Comparison of ENCODE assay signal across 7 mouse cellular contexts in genomic region chr4:43655656-43656338, GRCm38 (mm10). TPM values are rescaled to one million over a fixed set of nuclear protein-coding genes. Genes with fewer than 3 reads are reported as not detected.
DNase-seq lines count a peak whose midpoint lies in the region; ATAC-seq and TF ChIP-seq lines count a peak whose summit lies in the region.

No protein-coding gene starts in this region.

- H3K4me3 ChIP-seq in thymus, adult 2 months (ENCODE audit: control insufficient read depth, insufficient read depth, low read length), result peak overlapping the region; percentile 96
- peak overlapping the region; percentile 82 for H3K4me3 ChIP-seq in forebrain, postnatal 0 days (ENCODE audit: low read depth, low read length)
- H3K4me3 ChIP-seq in limb, embryonic 11.5 days (ENCODE audit: low read depth, low read length), result peak overlapping the region; percentile 76
- H3K4me3 ChIP-seq in stomach, embryonic 14.5 days (ENCODE audit: low read depth, low read length), result peak overlapping the region; percentile 69

- H3K27ac ChIP-seq in thymus, adult 2 months (ENCODE audit: control insufficient read depth, insufficient read depth, low read length), result no peak overlapping the region
- H3K27ac ChIP-seq in forebrain, postnatal 0 days (ENCODE audit: low read depth, low read length), result peak overlapping the region; percentile 93
- peak overlapping the region; percentile 84 for H3K27ac ChIP-seq in limb, embryonic 11.5 days (replicated peaks; ENCODE audit: low read depth, low read length)
- peak overlapping the region; percentile 79 for H3K27ac ChIP-seq in stomach, embryonic 14.5 days (ENCODE audit: low read length)

- H3K4me2 ChIP-seq in forebrain, postnatal 0 days (ENCODE audit: low read depth), result peak overlapping the region; percentile 98
- H3K4me2 ChIP-seq in limb, embryonic 11.5 days (ENCODE audit: low read depth, severe bottlenecking), result peak overlapping the region; percentile 79
- H3K4me2 ChIP-seq in stomach, embryonic 14.5 days (replicated peaks; ENCODE audit: low read depth, low read length), result peak overlapping the region; percentile 75

- DNase-seq in thymus, adult 2 months, result no peak
- DNase-seq in thymus, postnatal 36 days, result no peak
- DNase-seq in forebrain, postnatal 0 days, result no peak
- no peak for DNase-seq in limb, embryonic 11.5 days (ENCODE audit: low spot score)
- DNase-seq in gastrocnemius, postnatal 36 days, result no peak
- no peak for DNase-seq in layer of hippocampus, adult 8-10 months (ENCODE audit: low spot score in 2 of 2)

- peaks cover 4% of the 10 kb centered on the region for H3K4me1 ChIP-seq in thymus, adult 2 months (replicated peaks; ENCODE audit: control insufficient read depth, insufficient read depth, low read length)
- peaks cover 7% of the 10 kb centered on the region; the same call in 1 of the 2 replicates for H3K4me1 ChIP-seq in forebrain, postnatal 0 days (ENCODE audit: insufficient read depth)
- peaks cover 5% of the 10 kb centered on the region for H3K4me1 ChIP-seq in limb, embryonic 11.5 days (ENCODE audit: control insufficient read depth, insufficient read depth, low read length)
- peaks cover 2% of the 10 kb centered on the region; the same call in 1 of the 2 replicates for H3K4me1 ChIP-seq in stomach, embryonic 14.5 days (ENCODE audit: control insufficient read depth, insufficient read depth, low read length)

- peak; percentile 11; the same call in 1 of the 2 replicates for TF ChIP-seq CTCF in thymus, adult 2 months (IDR thresholded peaks at IDR 0.05; ENCODE audit: borderline replicate concordance, control insufficient read depth, extremely low read depth, insufficient read depth, low read length, poor library complexity)
- TF ChIP-seq CTCF in forebrain, postnatal 0 days (IDR thresholded peaks at IDR 0.05; ENCODE audit: low read depth), result 0 out of 2 replicates have a peak, but pooled peaks have one; percentile 18

- no peak for TF ChIP-seq POLR2A in thymus, adult 2 months (IDR thresholded peaks at IDR 0.05; ENCODE audit: control insufficient read depth, extremely low read depth, insufficient read depth, low read length, poor library complexity)

- no peaks in the 10 kb centered on the region for H3K36me3 ChIP-seq in thymus, adult 2 months (ENCODE audit: control insufficient read depth, insufficient read depth, low read length)
- no peaks in the 10 kb centered on the region for H3K36me3 ChIP-seq in forebrain, postnatal 0 days (ENCODE audit: insufficient read depth)
- H3K36me3 ChIP-seq in limb, embryonic 11.5 days (ENCODE audit: control insufficient read depth, insufficient read depth, low read length), result no peaks in the 10 kb centered on the region
- H3K36me3 ChIP-seq in stomach, embryonic 14.5 days (ENCODE audit: control insufficient read depth, insufficient read depth, low read length), result no peaks in the 10 kb centered on the region

- intact Hi-C loops in gastrocnemius, postnatal 36 days (cut with DNase I), result no loop called here

- peak; percentile 42 for ATAC-seq in forebrain, postnatal 0 days
- no peak for ATAC-seq in limb, embryonic 11.5 days (ENCODE audit: insufficient number of reproducible peaks, low FRiP score, low TSS enrichment, low read depth)
- no peak for ATAC-seq in stomach, embryonic 14.5 days (ENCODE audit: insufficient number of reproducible peaks, insufficient read depth, low FRiP score, low read depth)

- WGBS in thymus, adult 2 months, result 13% methylated on average over 34 of the region's 34 CpGs
- WGBS in forebrain, postnatal 0 days, result 4% methylated on average over 34 of the region's 34 CpGs
- 7% methylated on average over 34 of the region's 34 CpGs for WGBS in limb, embryonic 11.5 days
- WGBS in stomach, embryonic 14.5 days, result 5% methylated on average over 34 of the region's 34 CpGs

- no peaks in the 10 kb centered on the region for H3K27me3 ChIP-seq in thymus, adult 2 months (ENCODE audit: control insufficient read depth, insufficient read depth, low read length)
- H3K27me3 ChIP-seq in forebrain, postnatal 0 days (ENCODE audit: insufficient read depth, low read length), result no peaks in the 10 kb centered on the region
- no peaks in the 10 kb centered on the region for H3K27me3 ChIP-seq in limb, embryonic 11.5 days (ENCODE audit: control insufficient read depth, insufficient read depth, low read length)
- no peaks in the 10 kb centered on the region for H3K27me3 ChIP-seq in stomach, embryonic 14.5 days (ENCODE audit: control insufficient read depth, insufficient read depth, low read length)

- peak overlapping the region; percentile 91 for H3K9ac ChIP-seq in forebrain, postnatal 0 days
- H3K9ac ChIP-seq in limb, embryonic 11.5 days (ENCODE audit: low read length), result peak overlapping the region; percentile 92
- peak overlapping the region; percentile 70 for H3K9ac ChIP-seq in stomach, embryonic 14.5 days (replicated peaks; ENCODE audit: low read depth, low read length)

- no peaks in the 10 kb centered on the region for H3K9me3 ChIP-seq in forebrain, postnatal 0 days (ENCODE audit: low read length)
- H3K9me3 ChIP-seq in limb, embryonic 11.5 days (ENCODE audit: control insufficient read depth, low read length), result no peaks in the 10 kb centered on the region
- no peaks in the 10 kb centered on the region for H3K9me3 ChIP-seq in stomach, embryonic 14.5 days (ENCODE audit: control insufficient read depth, low read depth, low read length)

RNA-seq across cellular contexts. Expression of gene Hint2, which starts 0.5 kb away (rescaled TPM):
- polyA plus RNA-seq in thymus, adult 2 months (2012; rRNA removed), result 28.8 and 41.5 TPM in 2 replicates
- total RNA-seq in forebrain, postnatal 0 days (2014; rRNA removed), result 53.6 and 61.9 TPM in 2 replicates
- polyA plus RNA-seq in forebrain, postnatal 0 days (2015; fragmentation: Nextera tagmentation; extraction: Ambion mirVana), result 80.0 and 101 TPM in 2 replicates
- polyA plus RNA-seq in limb, embryonic 11.5 days (2014; fragmentation: Nextera tagmentation; extraction: Ambion mirVana), result 71.4 and 73.9 TPM in 2 replicates
- 103 and 112 TPM in 2 replicates for polyA plus RNA-seq in stomach, embryonic 14.5 days (2014; fragmentation: Nextera tagmentation; extraction: Ambion mirVana)
- total RNA-seq in gastrocnemius, postnatal 36 days (2021), result 10 to 100 TPM; 35.3 to 38.4 TPM
- 10 to 100 TPM; 25.3 to 39.2 (median 37.6) TPM for total RNA-seq in layer of hippocampus, adult 8-10 months (2022)

RNA-seq across cellular contexts. Expression of gene Spag8, which starts 2.4 kb away (rescaled TPM):
- polyA plus RNA-seq in thymus, adult 2 months (2012; rRNA removed), result 1.00 and 1.0 TPM in 2 replicates
- 5.8 and 6.1 TPM in 2 replicates for total RNA-seq in forebrain, postnatal 0 days (2014; rRNA removed)
- 6.0 and 9.1 TPM in 2 replicates for polyA plus RNA-seq in forebrain, postnatal 0 days (2015; fragmentation: Nextera tagmentation; extraction: Ambion mirVana)
- 0.89 and 1.1 TPM in 2 replicates for polyA plus RNA-seq in limb, embryonic 11.5 days (2014; fragmentation: Nextera tagmentation; extraction: Ambion mirVana)
- polyA plus RNA-seq in stomach, embryonic 14.5 days (2014; fragmentation: Nextera tagmentation; extraction: Ambion mirVana), result 0.70 and 1.7 TPM in 2 replicates
- total RNA-seq in gastrocnemius, postnatal 36 days (2021), result not detected
- 1 to 10 TPM; 1.5 to 2.7 (median 2.0) TPM for total RNA-seq in layer of hippocampus, adult 8-10 months (2022)

RNA-seq across cellular contexts. Expression of gene Tmem8b, which starts 13.0 kb away (rescaled TPM):
- 9.0 and 10.0 TPM in 2 replicates for polyA plus RNA-seq in thymus, adult 2 months (2012; rRNA removed)
- 21.3 and 27.4 TPM in 2 replicates for total RNA-seq in forebrain, postnatal 0 days (2014; rRNA removed)
- 8.2 and 14.1 TPM in 2 replicates for polyA plus RNA-seq in forebrain, postnatal 0 days (2015; fragmentation: Nextera tagmentation; extraction: Ambion mirVana)
- 2.7 and 2.8 TPM in 2 replicates for polyA plus RNA-seq in limb, embryonic 11.5 days (2014; fragmentation: Nextera tagmentation; extraction: Ambion mirVana)
- polyA plus RNA-seq in stomach, embryonic 14.5 days (2014; fragmentation: Nextera tagmentation; extraction: Ambion mirVana), result 4.5 and 5.6 TPM in 2 replicates
- 1 to 10 TPM; 8.9 to 9.7 TPM for total RNA-seq in gastrocnemius, postnatal 36 days (2021)
- total RNA-seq in layer of hippocampus, adult 8-10 months (2022), result 10 to 100 TPM; 66.0 to 71.0 (median 68.4) TPM

RNA-seq across cellular contexts. Expression of gene Fam221b, which starts 13.1 kb away (rescaled TPM):
- polyA plus RNA-seq in thymus, adult 2 months (2012; rRNA removed), result 0.03 TPM in 1 of 2 replicates, not detected in the other
- total RNA-seq in forebrain, postnatal 0 days (2014; rRNA removed), result 0.08 TPM in 1 of 2 replicates, not detected in the other
- 1.6 TPM in 2 replicates for polyA plus RNA-seq in forebrain, postnatal 0 days (2015; fragmentation: Nextera tagmentation; extraction: Ambion mirVana)
- polyA plus RNA-seq in limb, embryonic 11.5 days (2014; fragmentation: Nextera tagmentation; extraction: Ambion mirVana), result 2.6 and 3.0 TPM in 2 replicates
- polyA plus RNA-seq in stomach, embryonic 14.5 days (2014; fragmentation: Nextera tagmentation; extraction: Ambion mirVana), result 3.7 and 4.2 TPM in 2 replicates
- total RNA-seq in gastrocnemius, postnatal 36 days (2021), result under 1 TPM; 0.17 to 0.18 TPM
- 1 to 10 TPM in 3 of 4 experiments, under 1 TPM in 1; 0.84 to 1.5 (median 1.1) TPM for total RNA-seq in layer of hippocampus, adult 8-10 months (2022)

RNA-seq across cellular contexts. Expression of gene Npr2, which starts 24.1 kb away (rescaled TPM):
- 5.2 and 6.3 TPM in 2 replicates for polyA plus RNA-seq in thymus, adult 2 months (2012; rRNA removed)
- 28.2 and 35.3 TPM in 2 replicates for total RNA-seq in forebrain, postnatal 0 days (2014; rRNA removed)
- polyA plus RNA-seq in forebrain, postnatal 0 days (2015; fragmentation: Nextera tagmentation; extraction: Ambion mirVana), result 7.9 and 9.1 TPM in 2 replicates
- polyA plus RNA-seq in limb, embryonic 11.5 days (2014; fragmentation: Nextera tagmentation; extraction: Ambion mirVana), result 7.9 and 8.1 TPM in 2 replicates
- 13.3 and 17.3 TPM in 2 replicates for polyA plus RNA-seq in stomach, embryonic 14.5 days (2014; fragmentation: Nextera tagmentation; extraction: Ambion mirVana)
- 10 to 100 TPM; 28.1 to 38.4 TPM for total RNA-seq in gastrocnemius, postnatal 36 days (2021)
- total RNA-seq in layer of hippocampus, adult 8-10 months (2022), result 10 to 100 TPM; 54.6 to 68.4 (median 59.4) TPM
